Mouse (Mus musculus) small intestine, adult 2 months (tissue): ENCODE data around the gene Nelfcd.

Source experiments
- CTCF ChIP-seq: fragments of 200-500 bp; IDR thresholded peaks from 2 replicates; pipeline ENCODE4 v1.5.1; 2012; ENCODE audit warnings: low read depth, mild to moderate bottlenecking, control low read depth, inconsistent platforms, low read length, moderate library complexity, mixed read lengths; ENCODE audit not compliant: insufficient replicate concordance, insufficient read length; ENCODE audit errors: extremely low read depth
- POLR2A ChIP-seq: fragments of 200-500 bp; IDR thresholded peaks from 2 replicates; pipeline ENCODE4 v1.6.1; 2012; ENCODE audit warnings: low read depth, mild to moderate bottlenecking, control low read depth, inconsistent platforms, low read length, moderate library complexity

DNA sequence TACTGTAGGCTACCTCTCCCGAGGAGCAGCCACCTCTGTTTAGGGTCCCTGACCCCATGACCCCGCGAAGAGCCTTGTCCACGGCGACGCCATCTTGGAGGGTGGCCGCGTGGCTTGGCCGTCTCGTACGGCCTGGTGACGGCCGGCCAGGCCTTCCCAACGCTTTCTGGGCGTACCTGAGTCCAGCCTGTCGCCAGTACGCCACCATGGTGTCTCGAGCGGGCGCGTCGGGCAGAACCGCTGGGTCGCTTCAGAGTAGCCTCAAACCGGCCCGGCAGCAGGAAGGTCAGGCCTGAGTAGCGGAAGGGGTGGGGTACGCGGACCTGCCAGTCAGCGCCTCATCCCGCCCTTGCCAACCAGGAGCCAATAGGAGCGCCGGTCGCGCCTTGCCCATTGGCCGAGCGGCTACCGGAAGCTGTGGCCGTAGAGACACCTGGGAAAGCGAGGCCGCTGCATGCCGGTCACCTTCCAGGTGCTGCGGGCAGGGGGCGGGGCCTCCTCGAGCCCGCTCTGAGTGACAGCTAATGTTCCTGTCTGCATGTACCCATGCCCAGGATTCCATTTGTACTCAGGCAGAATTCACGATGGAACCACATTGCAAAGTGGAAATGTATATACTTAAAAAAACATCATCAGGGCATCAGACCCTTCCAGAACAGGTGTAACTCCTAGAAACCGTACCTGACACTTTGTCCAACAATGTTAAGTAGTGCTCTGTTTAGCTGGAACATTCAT, 48.4 kb downstream of the Nelfcd start, which contains the start of gene Atp5e:
- 0 out of 2 replicates have a peak, but pooled peaks have one; percentile 35 for TF ChIP-seq POLR2A
- no peak for TF ChIP-seq CTCF
